Mouse (Mus musculus): ENCODE data around the gene Gsx1.

DNA sequence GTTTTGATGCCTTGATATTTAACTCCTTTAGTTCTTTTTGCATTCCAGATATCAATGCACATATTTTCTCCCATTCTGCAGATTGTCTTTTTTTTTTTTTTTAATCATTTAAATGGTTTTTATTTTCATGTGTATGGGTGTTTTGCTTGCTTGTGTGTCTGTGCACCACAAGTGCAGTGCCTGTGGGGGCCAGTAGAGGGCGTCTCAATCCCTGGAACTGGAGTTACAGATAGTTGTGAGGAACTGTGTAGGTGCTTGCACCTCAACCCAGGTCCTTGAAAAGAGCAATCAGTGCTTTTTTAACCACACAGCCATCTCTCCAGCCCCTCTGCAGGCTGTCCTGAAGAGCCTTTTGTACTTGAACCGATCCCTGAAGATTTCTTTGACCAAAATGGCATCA, 20.0 kb downstream of the Gsx1 start:
- TF ChIP-seq ZNF384 (IDR thresholded peaks at IDR 0.05; ENCODE audit: low read depth, low read length) = no peak
- no peak for TF ChIP-seq HCFC1 (IDR thresholded peaks at IDR 0.05; ENCODE audit: borderline replicate concordance, insufficient read depth, low read length)
